Mouse (Mus musculus) right cerebral cortex, postnatal 25 days (tissue): ENCODE data around the gene Ptafr.

ENCODE experiments used
- DNase-seq: peaks from one replicate; pipeline ENCODE4 v3.0.0; 2022

Gene Ptafr

GRCm38 (mm10) chr4:132620134-132620533, 56.3 kb downstream of the Ptafr start:
- no peak for DNase-seq

GRCm38 (mm10) chr4:132621287-132622068, 57.6 kb downstream of the Ptafr start:
- DNase-seq, result no peak

- no peak for DNase-seq
Measured at GRCm38 (mm10) chr4:132624034-132624657, 60.3 kb downstream of the Ptafr start.

- no peak for DNase-seq
Measured at GRCm38 (mm10) chr4:132628830-132629229, 65.0 kb downstream of the Ptafr start.
